Mouse (Mus musculus) urinary bladder, adult 2 months (tissue): ENCODE results near the gene Rab40c. TPM values are rescaled to one million over a fixed set of nuclear protein-coding genes. Genes with fewer than 3 reads are reported as not detected.
"Not testable (repeated sequence)": the region's sequence is repeated elsewhere in the genome, so short reads cannot be mapped to it uniquely, and the experiment has no call there.

Experiments used
- DNase-seq: peaks from one replicate; pipeline ENCODE4 v3.0.0; 2022; ENCODE audit warnings: low spot score
- polyA plus RNA-seq: library from polyadenylated mRNA; depleted of rRNA; stranded (reverse); fragments of >200 nt; gene quantifications from 2 replicates; pipeline ENCODE4 v1.2.3, GENCODE M21; 2012

The Rab40c gene
- polyA plus RNA-seq, 1 experiment = 44.3 TPM

DNA sequence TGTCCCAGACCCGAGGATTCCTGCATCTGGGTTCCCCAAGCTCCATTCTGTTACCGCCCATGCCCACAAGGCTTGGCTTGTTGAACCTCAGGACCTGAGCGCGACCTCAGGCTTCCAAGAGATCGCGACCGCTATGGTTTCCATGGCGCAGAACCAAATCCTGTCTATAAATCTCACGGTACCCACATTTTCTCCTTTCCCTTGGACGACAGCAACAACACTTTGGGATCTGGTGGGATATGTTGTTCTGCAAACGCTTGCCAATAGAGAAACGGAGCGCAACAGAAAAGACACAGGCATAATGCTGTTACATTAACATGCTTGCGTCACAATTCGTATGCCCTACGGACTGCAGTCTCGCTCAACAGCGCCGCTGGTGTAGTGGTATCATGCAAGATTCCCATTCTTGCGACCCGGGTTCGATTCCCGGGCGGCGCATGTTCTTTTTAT is 44.8 kb downstream of the Rab40c start, which contains the start of gene Mettl26:
Gene Mettl26, plus strand, starts transcription at position 354 of the 450 bp plus-strand sequence.
- peak; percentile 96 for DNase-seq

DNA sequence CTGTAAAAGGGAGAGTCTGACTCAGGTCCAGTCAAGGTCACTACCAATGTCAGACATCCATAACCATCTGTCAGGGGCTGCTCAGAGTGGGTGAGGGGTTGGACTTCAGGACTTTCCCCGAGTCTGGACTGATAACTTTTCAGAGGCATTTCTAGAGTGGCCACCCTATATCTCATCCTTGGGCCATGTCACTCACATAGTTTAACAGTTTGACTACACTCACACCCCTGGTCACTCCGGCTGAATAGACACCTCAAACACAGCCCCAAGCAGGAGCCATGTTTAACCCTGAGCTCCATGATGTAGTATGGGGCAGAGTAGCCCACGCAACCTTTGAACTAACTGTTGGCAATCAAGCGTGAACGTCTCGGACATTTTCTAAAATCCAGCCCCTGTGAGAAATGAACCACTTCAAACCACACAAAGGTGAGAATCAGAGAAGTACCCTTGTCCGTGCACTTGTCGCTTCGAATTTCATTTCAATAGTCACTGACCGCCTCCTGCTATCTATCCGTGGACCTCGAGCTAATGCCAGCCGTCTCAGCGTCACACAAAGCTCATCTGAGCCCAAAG is 45.3 kb downstream of the Rab40c start:
- no peak for DNase-seq

DNA sequence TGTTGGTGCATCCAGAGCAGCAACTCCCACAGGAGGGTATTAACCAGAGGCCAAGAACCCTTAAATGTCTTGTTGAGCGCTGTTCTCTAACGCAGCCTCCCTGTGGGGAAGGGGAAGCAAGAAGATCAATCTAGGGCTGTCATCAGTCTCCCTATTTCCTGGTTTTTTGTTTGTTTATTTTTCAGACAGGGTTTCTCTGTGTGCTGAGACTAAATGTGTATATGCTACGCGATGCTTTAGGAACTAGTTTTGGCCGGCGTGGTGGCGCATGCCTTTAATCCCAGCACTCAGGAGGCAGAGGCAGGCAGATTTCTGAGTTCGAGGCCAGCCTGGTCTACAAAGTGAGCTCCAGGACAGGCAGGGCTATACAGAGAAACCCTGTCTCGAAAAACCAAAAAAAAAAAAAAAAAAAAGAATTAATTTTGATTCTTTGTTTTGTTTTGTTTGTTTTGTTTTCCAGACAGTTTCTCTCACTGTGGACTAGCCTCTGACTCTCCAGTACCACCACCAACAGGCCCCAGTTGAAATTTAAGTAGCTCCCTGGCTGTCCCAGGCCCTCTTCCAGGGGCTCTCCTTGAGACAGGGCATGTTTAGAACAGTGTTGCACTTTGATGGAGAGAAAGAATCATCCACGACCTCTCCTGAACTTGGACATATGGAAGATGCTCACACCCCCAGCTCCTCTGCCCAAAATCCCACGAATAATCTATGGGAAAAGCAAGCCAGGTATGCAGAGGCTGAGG is 46.0 kb downstream of the Rab40c start:
- DNase-seq = no peak

DNA sequence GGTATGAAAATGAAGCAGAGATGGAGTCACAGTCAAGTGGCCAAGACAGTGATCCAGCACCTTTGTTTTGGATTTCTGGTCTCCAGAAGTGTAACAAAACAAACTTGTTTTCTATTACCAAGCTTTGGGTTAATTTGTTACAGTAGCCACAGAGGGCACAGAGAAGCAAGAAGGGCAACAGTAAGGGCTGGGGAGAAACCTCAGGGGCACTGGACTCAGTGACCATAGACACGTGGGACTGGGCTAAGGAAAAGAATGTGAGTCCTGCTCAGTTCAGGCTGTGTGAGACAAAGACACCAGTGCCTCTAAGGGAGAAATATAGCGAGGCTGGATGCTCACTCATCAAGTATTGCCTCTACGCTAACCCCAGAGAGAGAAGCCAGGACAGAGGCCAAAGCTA is 46.9 kb downstream of the Rab40c start:
- no peak for DNase-seq

DNA sequence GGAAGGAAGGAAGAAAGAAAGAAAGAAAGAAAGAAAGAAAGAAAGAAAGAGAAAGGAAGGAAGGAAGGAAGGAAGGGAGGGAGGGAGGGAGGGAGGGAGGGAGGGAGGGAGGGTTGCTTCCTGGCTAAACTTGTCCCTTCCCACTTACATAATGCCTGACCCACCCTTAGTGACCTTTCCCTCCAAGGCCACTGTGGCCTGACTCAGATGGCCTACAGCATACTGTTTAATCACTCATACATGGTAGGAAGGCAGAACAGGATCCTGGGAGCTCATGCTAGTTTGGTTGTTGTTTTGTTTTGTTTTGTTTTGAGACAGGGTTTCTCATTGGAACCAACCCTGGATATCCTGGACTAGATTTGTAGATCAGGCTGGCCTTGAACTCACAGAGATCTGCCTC is 48.0 kb downstream of the Rab40c start:
- DNase-seq = not testable (repeated sequence)

DNA sequence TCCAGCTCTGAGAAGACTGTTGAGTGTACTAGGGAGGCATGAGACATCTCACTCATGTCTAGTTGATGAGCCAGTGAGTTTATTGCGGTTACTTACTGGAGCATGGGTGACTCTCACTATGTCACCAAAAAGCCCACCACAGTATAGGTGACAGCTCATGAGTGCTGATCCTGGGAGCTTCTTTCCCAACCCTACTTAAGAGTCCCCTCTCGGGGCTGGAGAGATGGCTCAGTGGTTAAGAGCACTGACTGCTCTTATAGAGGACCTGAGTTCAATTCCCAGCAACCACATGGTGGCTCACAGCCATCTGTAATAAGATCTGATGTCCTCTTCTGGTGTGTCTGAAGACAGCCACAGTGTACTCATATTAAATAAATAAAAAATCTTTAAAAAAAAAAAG is 49.6 kb downstream of the Rab40c start:
- DNase-seq = no peak

DNA sequence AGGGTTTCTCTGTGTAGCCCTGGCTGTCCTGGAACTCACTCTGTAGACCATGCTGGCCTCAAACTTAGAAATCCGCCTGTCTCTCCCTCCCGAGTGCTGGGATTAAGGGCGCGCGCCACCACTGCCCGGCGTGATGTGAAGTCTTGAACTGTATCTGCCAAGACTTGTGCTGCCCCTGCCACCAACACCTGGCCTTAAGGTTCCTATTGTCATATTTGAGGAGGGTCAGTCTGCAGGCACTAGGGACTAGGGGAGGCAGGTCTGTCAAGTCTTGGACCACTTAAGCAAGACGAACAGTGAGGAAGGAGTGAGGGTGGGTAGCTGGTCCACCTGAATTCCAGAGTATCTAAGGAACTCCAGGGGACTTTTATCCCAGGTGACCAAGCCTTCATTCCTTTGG is 50.0 kb downstream of the Rab40c start:
- DNase-seq = no peak

DNA sequence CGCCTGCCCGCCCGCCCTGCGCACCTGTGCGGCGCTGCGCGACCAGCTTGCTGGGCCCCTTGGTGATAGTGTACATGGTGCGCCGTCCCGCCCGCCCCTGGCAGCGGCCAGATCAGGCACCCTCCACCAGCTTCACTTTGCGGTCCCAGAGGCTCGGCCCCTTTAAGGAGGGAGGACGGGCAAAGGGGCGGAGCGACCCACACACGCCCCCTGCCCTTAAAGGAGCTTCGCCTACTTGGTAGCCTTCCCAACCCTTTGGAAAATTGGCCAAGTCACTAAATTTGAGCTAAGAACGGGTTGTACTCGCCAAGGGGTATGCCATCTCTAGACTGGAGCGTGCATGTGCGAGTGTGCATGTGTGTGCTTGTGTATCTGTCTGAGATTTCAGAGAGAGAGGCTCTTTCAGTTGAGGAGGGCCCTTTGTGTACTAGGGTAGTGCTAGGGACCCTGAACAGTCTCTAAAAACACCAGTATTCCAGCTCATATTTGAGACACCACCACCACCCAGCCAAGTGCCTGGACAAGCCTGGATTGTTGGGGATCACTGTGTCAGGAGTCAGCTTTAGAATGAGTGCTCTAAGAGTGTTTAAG is 50.8 kb downstream of the Rab40c start, which contains the start of gene Mcrip2:
Gene Mcrip2, minus strand, starts transcription at position 164 of the 591 bp plus-strand sequence.
- peak; percentile 64 for DNase-seq

DNA sequence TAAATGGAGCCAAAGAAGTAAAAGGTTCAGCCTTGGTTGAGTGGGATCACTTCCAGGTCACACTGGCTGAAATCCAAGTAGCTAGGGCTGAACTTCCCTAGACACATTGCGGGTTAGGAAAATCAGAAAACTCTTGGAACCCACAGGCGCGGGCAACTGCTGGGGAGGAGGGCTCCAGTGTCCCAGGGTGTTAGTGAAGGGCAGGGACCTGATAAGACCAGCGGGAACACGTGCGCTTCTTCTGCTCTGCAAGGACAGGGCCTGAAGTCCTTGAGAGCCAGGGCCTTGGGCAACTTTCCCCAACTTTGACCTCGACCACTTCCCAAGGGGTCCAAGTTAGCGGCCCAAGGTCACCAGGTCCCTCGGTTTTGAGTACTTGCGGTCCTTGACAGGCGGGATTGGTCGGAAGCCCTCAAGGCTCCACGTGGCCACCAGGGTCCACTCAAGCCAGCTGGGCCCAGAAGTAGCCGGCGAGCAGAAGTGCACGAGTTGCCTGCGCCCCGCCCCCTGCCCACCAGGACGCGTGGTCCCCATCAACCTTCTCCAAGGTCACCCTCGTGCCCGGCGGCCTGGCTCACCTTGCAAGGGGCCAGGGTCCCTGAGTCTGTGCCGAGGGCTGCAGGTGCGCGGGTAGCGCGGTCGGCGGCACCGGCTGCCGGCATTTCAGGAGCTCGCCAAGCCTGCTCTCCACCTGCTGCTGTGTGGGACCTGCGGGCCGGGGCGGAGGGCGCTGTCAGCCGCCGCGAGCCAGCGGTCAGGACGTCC is 51.5 kb downstream of the Rab40c start:
- no peak for DNase-seq

DNA sequence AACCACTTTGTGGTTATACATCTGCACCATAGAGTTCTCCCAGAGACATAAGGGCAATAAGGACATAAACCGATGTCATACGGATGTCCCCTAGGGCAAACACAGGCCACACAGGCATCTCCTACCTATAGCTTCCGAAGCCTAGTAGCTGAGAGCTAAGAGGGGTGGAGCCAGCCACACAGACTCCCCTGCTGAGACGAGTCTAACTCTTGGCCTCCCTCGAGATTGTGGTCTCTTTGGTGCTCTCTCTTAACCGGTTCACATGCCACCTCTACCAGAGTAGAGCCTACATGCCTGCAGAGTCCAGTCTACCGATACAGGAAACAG is 52.1 kb downstream of the Rab40c start:
- DNase-seq = no peak

DNA sequence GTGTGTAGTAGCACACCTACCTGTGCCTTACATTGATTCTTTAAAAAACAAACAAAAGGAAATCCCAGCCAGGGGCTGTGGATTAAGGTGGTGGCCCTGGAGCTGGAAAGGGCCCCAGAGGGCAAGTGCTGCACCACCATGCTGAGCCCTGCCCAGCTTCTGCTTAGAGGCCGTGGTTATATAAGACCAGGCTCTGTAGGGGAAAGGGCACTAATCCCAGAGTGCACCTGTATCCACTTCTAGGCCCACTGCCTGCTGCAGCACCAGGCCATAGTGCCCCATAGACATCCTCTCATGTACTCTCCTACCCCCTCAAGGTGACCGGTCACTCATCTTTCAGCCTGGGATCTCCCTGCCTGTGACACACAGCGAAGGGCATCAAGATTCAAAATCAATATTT is 53.4 kb downstream of the Rab40c start:
- no peak for DNase-seq

DNA sequence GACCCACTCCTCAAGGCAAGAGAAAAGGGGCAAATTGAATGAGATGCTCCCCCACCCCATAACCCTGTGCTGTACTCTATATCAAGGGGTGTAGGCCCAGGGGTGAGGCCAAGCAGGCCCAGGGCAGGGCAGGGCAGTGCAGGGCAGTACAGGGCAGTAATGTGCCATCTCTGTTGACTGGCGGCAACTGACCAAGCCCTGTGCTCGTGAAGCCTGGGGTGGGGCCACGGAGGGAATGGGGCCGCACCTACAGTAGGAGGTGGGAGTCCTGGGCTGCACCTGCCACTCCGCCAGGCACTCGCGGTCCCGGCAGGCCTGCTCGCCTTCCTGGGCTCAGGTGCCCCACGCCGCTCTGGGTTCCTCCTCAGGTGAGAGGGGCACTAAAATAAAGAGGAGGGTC is 54.2 kb downstream of the Rab40c start:
- no peak for DNase-seq

DNA sequence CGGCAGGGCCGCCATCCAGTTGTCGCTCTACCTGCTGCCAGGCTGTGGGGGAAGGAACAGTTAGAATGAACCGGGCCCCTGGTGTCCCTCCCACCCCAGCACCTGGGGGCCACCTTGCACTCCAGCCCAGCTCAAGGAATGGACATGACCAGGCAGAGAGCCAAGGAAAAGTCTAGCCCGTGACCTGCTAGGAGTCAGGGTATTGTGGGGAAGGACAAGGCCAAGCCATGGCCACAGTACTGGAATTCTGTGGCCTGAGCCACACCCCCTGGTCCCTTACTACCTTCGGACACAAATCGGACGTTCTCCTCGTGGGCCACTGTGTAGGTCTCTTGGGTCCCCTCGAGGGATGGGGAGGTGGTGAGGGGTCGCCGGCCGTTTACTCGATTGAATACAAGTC is 55.2 kb downstream of the Rab40c start:
- no peak for DNase-seq

DNA sequence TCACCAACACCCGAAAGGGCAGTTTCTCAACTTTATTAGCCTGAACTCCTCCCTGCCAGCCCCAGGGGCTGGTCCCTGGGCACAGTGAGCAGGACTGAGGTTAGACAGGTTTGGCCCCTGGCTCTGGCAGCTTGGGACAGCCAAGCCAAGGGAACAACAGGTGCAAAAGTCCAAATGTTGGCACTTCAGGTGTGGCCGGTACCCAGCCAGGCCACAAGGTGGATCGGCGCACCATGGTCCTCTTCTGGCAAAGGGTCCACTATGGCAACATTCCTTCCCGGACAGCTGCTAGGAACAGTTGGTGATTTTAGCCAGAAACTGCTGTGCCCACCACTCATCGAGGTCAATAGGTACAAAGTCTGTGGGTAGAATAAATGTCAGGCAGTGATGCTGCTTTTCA is 55.8 kb downstream of the Rab40c start:
- no peak for DNase-seq

DNA sequence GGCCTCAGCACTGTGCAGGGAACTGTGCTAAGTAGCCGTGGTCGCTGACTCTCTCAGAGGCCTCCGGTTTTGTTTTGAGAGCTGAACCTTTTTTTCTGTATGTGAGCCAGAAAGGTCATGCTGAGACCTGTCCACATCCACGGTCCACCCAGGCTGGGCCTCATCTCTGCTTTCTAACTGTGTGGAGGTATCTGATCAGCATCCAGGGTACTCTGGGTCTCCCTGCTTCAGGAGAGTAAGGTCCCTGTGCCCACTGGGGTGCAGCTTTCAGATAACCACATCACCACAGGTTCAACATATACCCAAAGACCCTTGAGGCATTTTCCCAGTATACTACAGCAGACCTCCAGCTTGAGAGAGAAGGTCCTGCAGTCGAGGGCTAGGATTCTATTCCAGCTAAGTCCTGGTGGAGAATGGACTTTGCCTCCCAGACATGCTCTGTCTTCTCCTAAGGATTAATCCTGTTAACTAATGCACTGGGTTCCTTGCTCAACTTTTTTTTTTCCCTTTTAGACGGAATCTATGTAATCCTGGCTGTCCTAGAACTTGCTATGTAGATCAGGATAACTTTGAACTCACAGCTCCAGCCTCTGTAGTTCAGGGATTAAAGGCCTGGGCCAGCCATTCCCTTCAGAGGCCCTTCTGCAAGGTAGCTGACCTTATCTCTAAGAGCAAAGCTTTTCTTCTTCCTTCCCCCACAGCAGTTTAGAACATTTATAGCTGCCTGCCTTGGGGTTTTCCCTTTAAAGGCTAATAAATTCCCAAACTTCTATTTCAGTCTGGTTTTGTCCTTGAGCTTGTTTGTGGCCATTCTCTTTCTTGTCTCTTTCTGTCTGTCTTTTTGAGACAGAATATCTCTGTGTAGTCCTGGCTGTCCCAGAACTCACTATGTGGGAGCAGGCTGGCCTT is 57.6 kb downstream of the Rab40c start:
- DNase-seq = no peak

DNA sequence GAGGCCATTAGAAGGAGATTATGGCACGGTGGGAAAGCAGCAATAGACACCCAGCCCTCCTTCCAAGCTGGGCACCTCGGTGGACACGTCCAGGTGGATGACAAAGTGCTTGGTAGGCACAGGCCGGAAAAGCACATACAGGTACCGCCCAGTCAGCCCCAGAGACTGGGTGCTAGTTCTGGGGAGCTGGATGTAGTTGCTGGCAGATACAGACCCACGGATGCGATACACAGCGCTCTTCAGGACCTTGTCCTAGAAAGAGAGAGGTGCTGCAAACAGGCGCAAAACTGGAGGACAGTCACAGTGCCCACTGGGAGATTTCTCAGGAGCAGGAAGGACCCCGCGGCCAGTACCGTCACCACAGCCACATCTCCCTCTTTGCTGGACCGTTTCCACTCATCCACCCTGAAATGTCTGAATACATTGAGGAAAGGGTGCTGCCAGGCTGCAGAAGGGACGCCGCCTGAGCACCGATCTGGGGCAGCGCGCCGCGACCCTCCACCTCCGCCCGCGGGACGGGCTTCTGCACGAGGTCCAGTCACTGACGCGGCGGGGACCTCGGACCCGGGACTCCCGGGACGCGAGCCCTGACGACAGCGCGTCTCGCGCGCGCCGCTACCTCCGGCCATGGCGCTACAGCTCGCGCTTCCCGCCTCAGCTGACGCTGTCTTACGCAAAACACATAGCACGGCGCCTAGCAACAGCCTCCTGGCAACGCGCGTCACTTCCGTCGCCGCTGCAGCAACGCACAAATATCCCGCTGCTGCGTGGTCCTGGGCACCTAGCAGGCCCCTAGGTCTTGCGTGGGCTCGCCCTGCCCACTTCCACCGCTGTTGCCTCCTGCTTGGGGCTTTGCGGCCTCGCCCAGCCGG is 58.5 kb downstream of the Rab40c start, which contains the start of gene Wdr90:
Gene Wdr90, minus strand, starts transcription at position 670 of the 872 bp plus-strand sequence.
- peak; percentile 80 for DNase-seq

DNA sequence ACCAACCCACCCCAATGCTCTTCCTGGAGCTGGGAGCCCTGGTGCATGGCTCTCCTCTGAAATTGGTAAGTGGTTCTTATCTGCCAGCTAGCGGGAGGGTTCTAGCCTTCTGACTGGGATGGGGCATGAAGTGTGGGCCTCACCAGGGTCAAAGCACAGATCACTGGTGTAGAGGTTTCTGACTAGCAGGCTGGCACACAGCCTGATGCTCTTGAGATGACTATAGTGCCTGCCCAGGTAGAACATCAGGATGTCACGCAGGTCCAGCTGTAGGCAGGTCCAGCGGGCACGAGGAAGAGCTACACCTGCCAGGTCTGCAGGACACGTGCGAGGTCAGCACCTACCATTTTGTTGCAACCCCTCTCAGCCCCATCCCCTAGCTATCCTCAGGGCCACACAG is 59.3 kb downstream of the Rab40c start:
- DNase-seq = no peak

DNA sequence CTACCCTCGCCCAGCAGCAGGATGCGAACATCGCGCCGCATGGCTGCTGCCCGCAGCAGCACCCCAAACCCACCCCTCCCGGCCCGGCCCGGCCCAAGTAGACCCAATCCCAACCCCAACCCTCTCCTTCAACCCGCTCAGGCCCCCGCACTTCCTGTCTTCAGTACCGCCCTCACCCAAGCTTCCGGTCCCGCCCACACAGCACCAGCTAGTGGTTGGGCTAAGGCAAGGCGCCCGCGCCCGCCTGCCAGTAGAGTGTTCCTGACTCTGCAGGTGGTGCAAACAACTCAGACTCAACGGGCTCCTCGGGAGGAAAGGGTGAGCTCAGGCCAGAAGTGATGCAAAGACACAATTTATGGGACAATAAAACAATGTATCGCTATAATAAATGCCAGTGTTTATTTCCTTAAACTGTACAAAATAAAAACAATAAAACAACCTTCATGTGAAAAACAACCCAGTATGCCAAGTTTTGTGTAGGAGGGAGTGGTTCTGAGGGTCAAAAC is 75.1 kb downstream of the Rab40c start, which contains the start of gene Rhot2:
Gene Rhot2, minus strand, starts transcription at position 456 of the 506 bp plus-strand sequence.
- peak; percentile 82 for DNase-seq

DNA sequence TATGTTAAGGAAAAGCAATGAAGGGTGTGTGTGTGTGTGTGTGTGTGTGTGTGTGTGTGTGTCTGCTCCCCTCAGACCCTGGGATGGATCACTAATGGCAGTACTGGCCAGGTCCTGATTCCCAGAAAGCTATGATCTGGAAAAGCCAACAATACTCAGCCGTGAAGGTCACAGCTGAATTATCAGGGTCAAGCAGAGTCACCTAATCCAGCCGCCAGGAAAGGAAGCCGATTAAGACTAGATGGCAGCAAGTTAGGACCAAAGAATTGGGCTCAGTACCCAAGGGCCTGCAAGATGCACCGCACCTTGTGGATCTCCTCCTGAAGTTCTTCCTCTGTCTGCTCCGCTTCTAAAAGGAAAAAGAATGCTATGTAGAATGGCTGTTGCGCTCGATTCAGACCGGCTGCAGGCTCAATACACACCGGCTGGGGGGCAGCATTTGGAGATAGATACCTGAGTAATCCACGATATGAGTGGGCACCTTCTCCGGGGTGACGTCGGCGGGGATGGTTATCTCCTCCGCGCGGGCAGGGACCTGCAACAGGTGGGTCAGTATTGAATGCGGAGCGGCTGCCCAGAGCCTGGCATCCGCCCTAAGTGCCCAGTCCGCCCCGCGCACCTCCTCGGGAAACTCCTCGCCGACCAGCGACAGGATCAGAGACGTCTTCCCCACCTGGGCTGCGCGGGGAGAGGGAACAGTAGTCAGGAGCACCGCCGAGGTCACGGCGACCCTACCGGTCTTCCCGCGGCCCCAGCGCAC is 75.7 kb downstream of the Rab40c start:
- DNase-seq = no peak
